Mouse (Mus musculus) thymus, postnatal 14 days (tissue): ENCODE data around the gene Zfhx3.

Experiments used
- DNase-seq: peaks from one replicate; pipeline ENCODE4 v3.0.0; 2021

The Zfhx3 gene

GRCm38 (mm10) chr8:108868259-108869090 is 926.0 kb downstream of the Zfhx3 start:
- no peak for DNase-seq

DNA sequence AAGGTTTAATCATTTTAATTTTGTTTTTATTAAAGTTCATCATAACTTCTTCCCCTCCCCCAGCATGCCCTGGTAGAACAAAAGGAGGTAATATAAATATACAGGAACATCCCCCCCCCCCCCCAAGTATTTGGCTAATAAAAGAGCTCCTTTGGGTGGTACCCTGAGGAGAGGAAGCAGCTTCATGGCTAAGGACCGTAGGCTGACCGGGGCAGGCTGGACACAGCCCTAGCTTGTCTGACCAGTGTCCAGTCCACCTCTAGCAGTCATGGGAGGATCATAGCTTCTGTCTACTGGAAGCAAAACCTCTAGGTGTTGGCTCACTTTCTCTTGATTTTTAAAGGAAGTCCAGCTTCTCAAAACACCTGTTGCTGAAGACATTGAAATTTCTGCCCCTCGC is 927.0 kb downstream of the Zfhx3 start:
- DNase-seq: no peak

- DNase-seq: no peak
Observed at GRCm38 (mm10) chr8:108869935-108870334, 927.5 kb downstream of the Zfhx3 start.

GRCm38 (mm10) chr8:108870371-108870770 is 927.9 kb downstream of the Zfhx3 start:
- DNase-seq: no peak

DNA sequence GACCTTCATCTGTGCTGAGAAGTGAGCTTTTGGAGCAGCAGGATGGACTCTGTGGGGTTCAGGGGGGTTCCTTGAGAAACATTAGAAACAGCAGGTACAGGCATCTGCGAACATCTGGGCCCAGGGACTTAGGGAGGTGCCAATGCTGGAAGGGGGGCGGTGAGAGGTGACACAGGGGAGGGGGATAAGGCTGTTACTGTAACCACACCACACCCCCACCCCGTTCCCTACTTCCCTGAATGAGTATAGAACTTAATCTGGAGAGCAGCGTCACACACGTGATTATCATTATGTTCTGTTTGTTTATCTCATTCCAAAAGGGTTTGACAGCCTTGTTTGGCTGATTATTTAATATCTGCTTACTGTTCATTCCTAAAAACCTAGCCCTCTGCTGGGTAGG is 933.3 kb downstream of the Zfhx3 start:
- DNase-seq: no peak

DNA sequence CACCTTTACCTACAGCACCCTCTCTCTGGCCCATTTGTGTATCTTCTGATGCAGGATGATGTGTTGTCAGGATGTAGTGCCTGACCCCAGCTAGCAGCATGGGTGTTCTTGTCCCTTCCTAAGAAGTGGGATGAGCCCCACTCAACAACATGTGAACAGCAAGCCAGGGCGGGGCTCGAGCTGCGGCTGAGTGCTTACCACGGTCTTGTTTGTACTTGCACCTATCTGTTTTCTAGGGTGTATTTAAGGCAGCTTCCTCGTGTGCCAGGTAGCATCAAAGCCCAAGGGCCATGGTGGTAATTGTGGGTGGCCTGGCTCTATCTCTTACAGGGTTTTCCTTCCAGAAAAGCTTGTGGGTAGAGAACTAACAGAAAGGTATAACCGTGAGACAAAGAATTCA is 937.7 kb downstream of the Zfhx3 start:
- no peak for DNase-seq

DNA sequence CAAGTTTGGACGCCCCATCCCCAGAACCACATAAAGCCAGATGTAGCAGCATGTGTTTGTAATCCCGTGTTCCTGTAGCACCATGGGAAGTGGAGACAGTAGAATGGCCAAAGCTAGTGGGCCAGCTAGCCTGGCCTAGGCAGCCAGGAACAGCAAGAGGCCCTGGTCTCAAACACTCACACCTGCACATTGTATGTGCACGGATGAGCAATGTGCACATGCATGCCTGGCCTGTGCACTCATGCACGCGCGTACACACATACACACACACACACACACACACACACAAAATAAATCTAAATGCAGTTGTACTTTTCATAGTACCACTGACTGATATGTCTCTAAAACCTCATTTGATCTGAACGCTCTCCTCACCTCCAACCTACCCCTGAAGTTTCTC is 938.9 kb downstream of the Zfhx3 start:
- DNase-seq: no peak

- DNase-seq: no peak
Observed at GRCm38 (mm10) chr8:108882073-108882472, 939.6 kb downstream of the Zfhx3 start.

- no peak for DNase-seq
Observed at GRCm38 (mm10) chr8:108883381-108883780, 940.9 kb downstream of the Zfhx3 start.

DNA sequence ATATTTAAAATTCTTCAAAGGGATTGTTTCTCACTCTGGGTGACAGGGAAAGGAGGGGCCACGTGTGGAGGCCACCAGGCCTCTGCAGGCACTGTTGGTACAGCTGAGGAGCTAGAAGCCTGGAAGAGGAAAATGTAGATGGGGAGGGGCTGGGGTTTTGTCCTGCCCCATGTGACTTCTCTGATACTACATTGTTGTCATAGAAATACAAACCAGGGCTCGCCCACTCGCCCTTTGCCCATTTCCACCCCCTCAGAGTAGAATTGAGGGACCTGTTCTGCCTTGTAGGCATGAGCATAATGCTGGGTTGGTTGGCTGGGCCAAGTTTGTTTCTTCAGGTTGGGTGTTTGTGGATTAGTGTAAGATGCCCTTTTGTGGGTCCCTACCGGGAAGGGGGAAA is 942.5 kb downstream of the Zfhx3 start:
- DNase-seq: peak; percentile 34

- no peak for DNase-seq
Observed at GRCm38 (mm10) chr8:108885450-108885849, 943.0 kb downstream of the Zfhx3 start.

- DNase-seq: no peak
Observed at GRCm38 (mm10) chr8:108885861-108886260, 943.4 kb downstream of the Zfhx3 start.

DNA sequence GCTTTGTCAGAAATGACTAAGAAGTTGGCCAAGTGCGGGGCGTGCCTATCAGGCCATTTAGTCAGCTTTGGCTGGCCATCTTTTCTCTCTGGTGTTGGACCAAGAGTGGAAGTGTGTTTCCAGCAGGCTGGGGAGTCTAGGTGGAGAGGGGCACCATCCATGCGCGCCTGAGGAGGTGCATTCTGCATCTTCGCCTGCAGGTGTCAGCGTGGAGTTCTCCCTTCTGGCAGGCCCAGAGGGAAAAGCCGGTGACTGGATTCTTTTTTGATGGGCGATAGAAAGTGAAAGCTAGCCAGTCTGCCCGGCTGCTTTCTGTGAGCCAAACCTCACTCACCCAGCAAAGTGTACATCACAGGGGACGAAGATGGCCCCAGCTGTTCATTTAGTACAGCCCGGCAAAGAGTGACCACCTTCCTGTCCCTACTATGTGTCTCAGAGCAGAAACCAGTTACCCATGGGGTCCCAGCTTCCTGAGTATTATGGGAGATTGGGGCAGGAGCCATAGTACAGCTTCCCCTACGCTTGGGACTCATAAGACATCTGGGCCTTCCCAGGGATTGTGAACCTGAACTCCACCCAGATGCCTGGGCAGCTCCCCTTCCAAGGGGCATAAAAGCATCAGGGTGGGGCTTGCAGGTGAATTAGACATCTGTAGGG is 944.3 kb downstream of the Zfhx3 start:
- DNase-seq: peak; percentile 95

DNA sequence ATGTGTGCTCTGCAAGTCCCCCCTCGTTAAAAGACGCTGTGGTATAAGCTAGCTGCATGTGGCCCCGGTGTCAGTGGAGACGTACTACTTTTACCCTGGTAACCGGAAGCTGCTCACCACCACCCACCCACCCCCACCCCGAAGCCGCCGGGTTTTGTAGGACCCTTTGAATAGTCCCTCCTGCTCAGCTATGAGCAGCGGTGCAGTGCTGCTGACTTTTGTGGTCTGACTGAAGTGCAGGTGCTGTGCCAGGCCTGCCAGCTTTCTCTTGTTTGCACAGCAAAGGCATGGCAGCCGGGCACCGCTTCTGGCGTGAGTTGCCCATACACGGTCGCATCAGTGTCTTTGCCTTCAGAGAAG is 944.8 kb downstream of the Zfhx3 start:
- peak; percentile 87 for DNase-seq

DNA sequence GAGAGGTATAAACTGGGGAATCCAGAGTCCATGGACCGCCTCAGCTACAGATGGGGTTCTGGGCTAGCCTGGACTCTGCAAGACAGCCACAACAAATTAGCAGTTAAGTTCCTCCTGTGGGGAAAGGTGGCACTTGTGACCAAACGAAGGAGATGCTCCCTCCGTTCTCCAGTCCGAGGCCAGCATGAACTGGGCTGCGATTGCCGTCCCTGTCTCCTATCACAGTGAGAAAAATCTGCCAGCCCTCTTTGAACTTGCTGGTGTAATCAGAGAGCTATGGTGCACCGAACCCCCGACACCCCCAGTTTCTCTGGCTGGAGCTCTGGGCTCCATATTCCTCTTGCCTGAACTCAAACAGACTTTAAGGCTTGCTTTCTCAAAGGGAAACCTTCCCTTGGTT is 945.4 kb downstream of the Zfhx3 start:
- DNase-seq: peak; percentile 51

DNA sequence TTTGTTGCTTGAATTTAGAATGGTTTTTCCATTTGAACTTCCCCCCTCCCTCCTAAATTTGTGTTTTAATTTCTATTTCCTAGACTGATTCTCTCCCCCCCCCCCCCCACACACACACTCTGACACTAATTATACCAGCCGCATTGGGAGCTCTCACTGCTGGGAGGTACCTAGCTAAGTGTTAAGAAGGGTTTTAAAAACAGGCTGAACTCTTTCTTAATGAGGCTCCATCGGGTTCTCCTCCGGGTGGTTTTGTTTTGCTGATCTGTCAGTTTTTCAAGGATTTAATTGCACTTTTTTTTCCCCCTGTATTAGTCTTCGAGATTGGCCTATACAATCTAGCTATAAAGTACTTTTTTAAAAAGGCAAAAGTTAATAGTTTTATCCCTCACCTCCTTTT is 946.5 kb downstream of the Zfhx3 start:
- DNase-seq: no peak

- DNase-seq: no peak
Observed at GRCm38 (mm10) chr8:108889406-108889805, 947.0 kb downstream of the Zfhx3 start.

DNA sequence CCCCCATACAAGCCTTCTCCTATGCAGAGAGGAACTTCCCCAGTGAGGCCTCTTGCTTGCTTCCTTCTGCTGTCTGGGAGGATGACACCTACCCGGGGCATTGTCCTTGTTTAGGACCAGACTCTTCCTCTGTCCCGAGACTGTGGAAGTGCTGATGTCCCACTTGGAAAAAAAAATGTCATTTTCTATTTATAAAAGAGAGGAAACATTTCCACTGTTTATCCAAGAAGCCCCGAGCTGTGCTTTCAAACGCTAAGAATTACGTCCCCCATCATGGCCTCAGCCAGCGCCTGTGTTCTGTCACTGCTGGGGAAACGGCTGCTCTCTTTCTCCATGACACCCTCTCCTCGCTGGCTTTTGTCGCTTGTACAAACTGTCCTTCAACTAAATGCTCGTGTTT is 951.8 kb downstream of the Zfhx3 start:
- no peak for DNase-seq

DNA sequence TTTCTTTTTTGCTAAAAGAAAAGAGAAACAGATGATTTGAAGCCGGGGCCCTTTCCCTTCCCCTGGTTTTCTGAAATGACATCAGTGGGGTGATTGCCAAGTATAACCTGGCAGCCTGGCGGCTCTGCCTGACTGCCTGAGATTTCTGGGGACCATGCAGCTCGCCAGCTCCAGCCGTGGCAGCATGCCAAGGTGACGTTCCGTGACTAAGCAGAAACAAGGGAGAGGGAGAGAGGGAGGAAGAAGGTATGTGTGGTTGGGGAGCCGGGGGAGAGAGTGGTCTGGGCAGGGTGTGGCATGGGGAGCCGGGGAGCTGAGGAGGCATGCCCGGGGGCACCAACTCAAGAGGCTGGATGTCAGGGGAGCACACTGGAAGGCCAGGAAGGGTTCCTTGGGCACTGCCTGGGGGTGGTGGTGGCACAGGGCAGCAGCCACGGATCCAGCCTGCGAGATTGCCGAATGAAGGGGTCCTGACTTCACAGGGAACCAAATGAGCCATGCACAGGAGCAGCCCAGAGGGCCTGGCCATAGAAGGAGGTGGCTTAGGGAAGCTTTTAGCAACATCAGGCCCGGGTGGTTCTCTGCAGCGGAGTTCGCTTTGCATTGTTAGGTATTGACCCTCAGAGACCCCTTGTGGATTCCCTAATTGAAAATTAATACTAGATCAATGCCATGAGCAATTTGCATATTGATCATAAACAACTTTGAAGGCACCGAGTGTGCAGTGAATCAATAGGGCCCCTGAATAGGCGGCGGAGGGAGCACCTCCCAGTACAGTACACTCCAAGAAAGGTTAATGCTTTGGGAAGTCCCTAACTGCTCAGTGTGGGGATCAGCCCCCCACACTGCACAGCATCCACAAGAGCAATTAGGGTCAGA is 954.3 kb downstream of the Zfhx3 start:
- DNase-seq: peak; percentile 50

- DNase-seq: peak; percentile 6
Observed at GRCm38 (mm10) chr8:108897347-108898100, 955.1 kb downstream of the Zfhx3 start.

- no peak for DNase-seq
Observed at GRCm38 (mm10) chr8:108899251-108899771, 956.9 kb downstream of the Zfhx3 start.

DNA sequence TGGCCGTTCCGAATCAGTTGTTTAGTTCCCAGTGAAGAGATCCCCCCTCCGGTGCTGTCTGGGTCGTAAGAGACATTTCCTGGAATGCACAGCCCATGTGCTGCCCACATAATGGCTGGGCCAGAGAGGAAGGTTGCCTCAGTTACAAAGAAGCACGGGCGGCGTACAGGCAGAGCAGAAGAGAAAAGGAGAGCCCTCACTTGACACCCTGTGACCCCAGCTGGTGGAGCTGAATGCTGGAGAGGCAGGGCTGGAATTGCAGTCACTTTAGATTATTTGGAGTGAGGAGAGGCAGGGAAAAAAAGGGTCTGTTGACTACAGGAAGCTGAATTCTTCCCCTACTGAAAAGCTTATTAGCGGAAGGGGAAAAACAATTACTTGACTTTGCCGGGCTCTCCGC is 958.1 kb downstream of the Zfhx3 start:
- DNase-seq: no peak

DNA sequence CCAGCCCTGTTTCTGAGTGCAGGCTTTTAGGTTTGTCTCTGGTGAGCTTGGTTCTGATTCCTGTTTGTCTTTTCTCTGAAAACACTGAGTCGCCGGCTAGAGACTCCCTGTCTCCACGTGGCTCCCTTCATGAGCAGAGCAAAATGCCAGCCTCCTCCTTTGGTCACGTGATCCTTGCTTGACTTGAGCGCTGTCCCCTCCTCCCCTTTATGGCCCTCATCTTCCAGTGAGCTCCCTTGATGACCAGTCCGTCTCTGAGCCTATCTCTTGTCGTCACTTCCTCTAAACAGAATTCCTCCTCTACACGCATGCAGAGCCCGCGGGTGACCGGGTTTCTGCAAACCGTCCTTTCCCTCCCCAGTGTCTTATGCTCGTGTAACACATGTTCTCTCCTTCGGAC is 958.8 kb downstream of the Zfhx3 start:
- DNase-seq: no peak
